Mouse (Mus musculus) lung, postnatal 0 days (tissue): ENCODE results near the gene Ndufaf8. TPM values are rescaled to one million over a fixed set of nuclear protein-coding genes. Genes with fewer than 3 reads are reported as not detected.
A peak's percentile ranks its signal among the peaks of the same experiment; 100 is the strongest.

Source experiments
- ATAC-seq: fragments of 200-750 bp; cut with Nextera tagmentation; 2 replicates; pipeline ENCODE4 v1.8.0; 2017; ENCODE audit warnings: moderate library complexity
- DNase-seq: peaks from one replicate; pipeline ENCODE4 v3.0.0-alpha.2; 2016; ENCODE audit warnings: low spot score
- H3K27ac ChIP-seq: fragments of 300-500 bp; sonication (generic); 2 replicates; pipeline ENCODE4 v1.5.1; 2014; ENCODE audit warnings: antibody characterized with exemption, mild to moderate bottlenecking, low read length, mixed read lengths
- H3K27me3 ChIP-seq: fragments of 300-500 bp; sonication (generic); replicated peaks from 2 replicates; pipeline ENCODE4 v1.6.1; 2014; ENCODE audit warnings: low read length, mixed read lengths; ENCODE audit not compliant: insufficient read depth
- H3K36me3 ChIP-seq: fragments of 300-500 bp; sonication (generic); 2 replicates; pipeline ENCODE4 v1.6.1; 2014; ENCODE audit warnings: low read length, mixed read lengths; ENCODE audit not compliant: insufficient read depth
- H3K4me1 ChIP-seq: fragments of 300-500 bp; sonication (generic); 2 replicates; pipeline ENCODE4 v1.6.1; 2014; ENCODE audit warnings: antibody characterized with exemption, low read depth, low read length, mixed read lengths; ENCODE audit not compliant: insufficient read depth
- H3K4me2 ChIP-seq: fragments of 300-500 bp; sonication (generic); replicated peaks from 2 replicates; pipeline ENCODE4 v1.6.1; 2014; ENCODE audit warnings: low read depth, mild to moderate bottlenecking, low read length, moderate library complexity, mixed read lengths
- H3K4me3 ChIP-seq: fragments of 300-500 bp; sonication (generic); 2 replicates; pipeline ENCODE4 v1.5.1; 2014; ENCODE audit warnings: low read depth, low read length
- H3K9ac ChIP-seq: fragments of 300-500 bp; sonication (generic); replicated peaks from 2 replicates; pipeline ENCODE4 v1.6.1; 2014; ENCODE audit warnings: low read depth, mild to moderate bottlenecking
- H3K9me3 ChIP-seq: fragments of 300-500 bp; sonication (generic); 2 replicates; pipeline ENCODE4 v1.6.1; 2016; ENCODE audit warnings: low read length, mixed read lengths
- CTCF ChIP-seq: IDR thresholded peaks from 2 replicates; pipeline ENCODE4 v1.5.1; 2016; ENCODE audit warnings: antibody characterized with exemption, mild to moderate bottlenecking
- EP300 ChIP-seq: IDR thresholded peaks from 2 replicates; pipeline ENCODE4 v1.6.1; 2016; ENCODE audit warnings: antibody characterized with exemption, mild to moderate bottlenecking, control low read depth
- WGBS: fragments of 180-500 bp; shearing (Covaris S2); extraction: QIAGEN DNeasy Blood & Tissue Kit; methylation state at CpG from one replicate; pipeline ENCODE4 v1.1.7; 2014; 5-methylcytosine and 5-hydroxymethylcytosine counted together
- polyA plus RNA-seq: library from polyadenylated mRNA; unstranded; fragments of >200 nt; fragmentation: Nextera tagmentation; extraction: Ambion mirVana; gene quantifications from 2 replicates; pipeline ENCODE4 v1.2.1, GENCODE M21; 2015

Ndufaf8 gene
- polyA plus RNA-seq, result 69.6 and 76.9 TPM in 2 replicates

- Histone ChIP-seq H3K9ac (peak within 1 kb of the TSS; percentile 72), H3K4me1 (peaks cover 10% of the 10 kb centered on the region; the same call in 1 of the 2 replicates), H3K27ac (peak within 1 kb of the TSS; percentile 91), H3K9me3 (no peaks in the 10 kb centered on the region), H3K4me3 (peak within 1 kb of the TSS; percentile 72), H3K4me2 (peak within 1 kb of the TSS; percentile 79), H3K36me3 (0 out of 2 replicates have a peak, but pooled peaks cover 5% of the 10 kb centered on the region), H3K27me3 (no peaks in the 10 kb centered on the region)
- peak; percentile 98 for DNase-seq
- peak; percentile 87 for TF ChIP-seq EP300
- TF ChIP-seq CTCF, result no peak
- under 1% methylated on average over 73 of the region's 77 CpGs for WGBS
- peak; percentile 99 for ATAC-seq
Observed at GRCm38 (mm10) chr11:120098588-120099511, at the start of gene Ndufaf8, which contains the start of gene Tepsin. Gene Ndufaf8 (plus strand): TSS chr11:120098928. Gene Tepsin (minus strand): TSS chr11:120098731.

- WGBS, result 81% methylated on average over 8 of the region's 8 CpGs
- Histone ChIP-seq H3K9ac (no peak overlapping the region), H3K36me3 (no peaks in the 10 kb centered on the region), H3K4me3 (no peak overlapping the region), H3K4me2 (no peak overlapping the region), H3K9me3 (no peaks in the 10 kb centered on the region), H3K27ac (no peak overlapping the region), H3K27me3 (peaks cover 22% of the 10 kb centered on the region), H3K4me1 (peaks cover 8% of the 10 kb centered on the region; the same call in 1 of the 2 replicates)
- TF ChIP-seq CTCF (no peak), EP300 (no peak)
- no peak for DNase-seq
- ATAC-seq, result no peak
Observed at GRCm38 (mm10) chr11:120049067-120049466, 49.7 kb upstream of the Ndufaf8 start.

GRCm38 (mm10) chr11:120051124-120051811 is 47.5 kb upstream of the Ndufaf8 start:
- WGBS, result 46% methylated on average over 14 of the region's 14 CpGs
- no peak overlapping the region for H3K27ac ChIP-seq
- H3K9ac ChIP-seq, result no peak overlapping the region

GRCm38 (mm10) chr11:120052274-120052673 is 46.5 kb upstream of the Ndufaf8 start:
- Histone ChIP-seq H3K27ac (no peak overlapping the region), H3K4me1 (peaks cover 5% of the 10 kb centered on the region; the same call in 1 of the 2 replicates), H3K4me2 (no peak overlapping the region), H3K36me3 (no peaks in the 10 kb centered on the region), H3K9me3 (no peaks in the 10 kb centered on the region), H3K27me3 (peaks cover 9% of the 10 kb centered on the region), H3K4me3 (no peak overlapping the region), H3K9ac (no peak overlapping the region)
- DNase-seq, result peak; percentile 50
- TF ChIP-seq EP300, result no peak
- TF ChIP-seq CTCF, result no peak
- 47% methylated on average over 9 of the region's 9 CpGs for WGBS
- ATAC-seq, result peak; percentile 68

More at GRCm38 (mm10) chr11:120051124-120051811, 47.5 kb upstream of the Ndufaf8 start:
- Histone ChIP-seq H3K4me1 (peaks cover 8% of the 10 kb centered on the region; the same call in 1 of the 2 replicates), H3K36me3 (no peaks in the 10 kb centered on the region), H3K4me3 (no peak overlapping the region), H3K27me3 (peaks cover 17% of the 10 kb centered on the region), H3K4me2 (no peak overlapping the region), H3K9me3 (no peaks in the 10 kb centered on the region)
- ATAC-seq (no peak), DNase-seq (no peak)
- TF ChIP-seq CTCF (no peak), EP300 (no peak)

GRCm38 (mm10) chr11:120053846-120054245 is 44.9 kb upstream of the Ndufaf8 start:
- no peak overlapping the region for H3K27ac ChIP-seq
- no peak for TF ChIP-seq CTCF
- no peak for TF ChIP-seq EP300
- WGBS, result 72% methylated on average over 4 of the region's 4 CpGs
- H3K4me1 ChIP-seq, result no peaks in the 10 kb centered on the region
- H3K4me2 ChIP-seq, result no peak overlapping the region
- ATAC-seq, result no peak
- DNase-seq, result no peak
- H3K4me3 ChIP-seq, result no peak overlapping the region
- no peaks in the 10 kb centered on the region for H3K27me3 ChIP-seq
- no peaks in the 10 kb centered on the region for H3K36me3 ChIP-seq
- no peak overlapping the region for H3K9ac ChIP-seq
- H3K9me3 ChIP-seq, result no peaks in the 10 kb centered on the region
